Mouse (Mus musculus): ENCODE measurements around the gene Dido1.
"Not testable (repeated sequence)": the region's sequence is repeated elsewhere in the genome, so short reads cannot be mapped to it uniquely, and the experiment has no call there.

The Dido1 gene

DNA sequence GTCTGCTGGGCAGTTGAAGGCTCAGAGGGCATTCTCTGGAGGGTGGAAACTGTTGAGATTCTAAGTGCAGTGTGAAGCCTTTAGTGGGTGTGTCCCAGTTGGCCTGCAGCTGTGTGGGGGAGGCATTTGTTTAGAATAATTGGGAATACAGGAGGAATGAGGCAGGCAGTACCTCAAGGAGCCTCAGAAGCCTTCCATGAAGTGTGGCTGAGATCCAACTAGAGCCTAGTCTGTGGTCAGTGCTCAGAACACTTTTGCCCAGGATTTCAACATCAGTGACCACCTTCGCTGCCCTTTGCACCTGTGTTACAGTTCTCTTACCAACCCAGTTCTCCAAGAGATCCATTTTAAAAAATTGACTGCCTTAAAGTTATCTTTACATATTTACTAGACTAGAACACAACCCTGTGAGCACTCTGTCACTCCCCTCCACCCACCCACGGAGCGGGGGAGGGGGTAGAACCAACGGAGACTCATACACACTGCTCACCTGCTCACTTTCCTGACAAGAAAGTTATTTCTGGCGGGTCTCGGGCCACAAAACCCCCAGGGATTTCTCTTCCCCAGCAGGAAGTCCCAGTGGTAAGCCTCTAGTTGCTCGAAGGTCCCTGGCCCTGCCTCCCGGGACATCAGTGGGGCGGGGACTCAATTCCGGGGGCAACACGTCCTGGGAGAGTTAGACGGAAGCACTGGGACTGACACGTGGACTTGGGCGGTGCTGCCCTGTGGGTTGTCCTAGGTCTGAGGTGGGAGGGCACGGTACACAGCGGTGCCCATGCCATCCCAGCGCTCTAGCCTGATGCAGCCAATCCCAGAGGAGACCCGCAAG is 15.0 kb upstream of the Dido1 start, which contains the start of gene Slc17a9:
Slc17a9 (plus strand) TSS at position 679 of the 829 bp plus-strand sequence.
- DNase-seq (ENCODE audit: low spot score in 2 of 2): no peak

DNA sequence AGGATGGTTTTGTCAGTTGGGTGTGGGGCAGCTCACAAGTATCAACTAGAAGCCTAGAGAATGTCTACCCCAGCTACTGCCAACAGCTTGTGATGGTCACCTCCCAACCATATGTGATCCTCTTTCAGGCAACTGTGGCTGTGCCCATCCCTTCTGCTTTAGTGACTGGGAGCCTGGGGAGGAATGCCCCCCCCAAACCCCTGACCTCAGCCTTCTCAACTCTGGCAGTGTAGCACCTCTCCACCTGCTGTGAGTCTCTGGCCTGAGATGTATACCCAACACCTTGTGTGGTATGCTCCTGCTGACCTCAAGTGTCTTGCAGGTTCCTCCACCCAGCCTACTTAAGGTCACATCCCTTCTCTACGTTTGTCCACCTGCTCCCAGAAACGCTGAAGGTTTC is 14.1 kb upstream of the Dido1 start:
- no peak for DNase-seq (ENCODE audit: low spot score in 2 of 2)

DNA sequence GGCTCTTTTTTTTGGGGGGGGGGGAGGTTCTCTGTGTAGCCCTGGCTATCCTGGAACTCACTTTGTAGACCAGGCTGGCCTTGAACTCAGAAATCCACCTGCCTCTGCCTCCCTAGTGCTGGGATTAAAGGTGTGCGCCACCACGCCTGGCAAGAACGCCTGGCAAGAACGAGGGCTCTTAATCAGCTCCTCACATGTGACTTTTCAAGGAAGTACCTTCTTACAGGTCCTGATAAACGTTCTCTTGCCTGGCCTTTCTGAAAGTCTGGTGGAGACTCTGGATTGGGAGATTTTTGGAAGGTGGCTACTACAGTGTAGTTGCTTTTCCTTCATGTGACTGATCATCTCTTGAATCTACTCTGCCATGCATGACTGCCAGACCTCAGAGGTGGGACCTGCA is 12.9 kb upstream of the Dido1 start:
- DNase-seq (ENCODE audit: low spot score in 2 of 2): not testable (repeated sequence)

DNA sequence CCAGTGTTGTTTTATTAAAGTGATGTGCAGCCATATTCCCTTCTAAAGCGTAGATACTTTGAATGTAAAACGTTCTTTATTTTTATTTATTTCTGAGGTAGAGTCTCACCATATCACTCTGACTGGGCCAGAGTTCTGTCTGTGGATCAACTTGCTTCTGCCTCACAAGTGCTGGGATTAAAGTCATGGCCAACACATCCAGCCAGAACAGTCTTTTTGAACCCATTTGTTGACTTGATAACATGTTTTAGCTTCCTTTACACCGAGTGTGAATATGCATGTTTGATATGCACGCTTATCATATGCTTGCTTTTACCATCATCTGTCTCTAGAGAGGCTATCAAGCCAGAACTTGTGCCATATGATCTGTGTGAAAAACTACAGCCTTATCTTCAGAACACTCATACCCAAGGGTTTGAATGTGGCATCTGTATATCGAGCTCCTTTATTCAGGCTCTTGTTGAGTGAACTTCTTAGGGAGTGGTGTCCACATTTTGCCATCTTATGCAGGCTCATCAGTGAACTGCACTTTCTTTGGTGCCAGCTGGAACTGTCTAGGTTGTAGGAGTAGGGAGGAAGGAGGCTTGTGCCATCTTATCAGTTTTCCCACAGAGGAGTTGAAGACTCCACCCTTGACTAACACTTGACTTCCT is 2.4 kb upstream of the Dido1 start:
- no peak for DNase-seq (ENCODE audit: low spot score in 2 of 2)

DNA sequence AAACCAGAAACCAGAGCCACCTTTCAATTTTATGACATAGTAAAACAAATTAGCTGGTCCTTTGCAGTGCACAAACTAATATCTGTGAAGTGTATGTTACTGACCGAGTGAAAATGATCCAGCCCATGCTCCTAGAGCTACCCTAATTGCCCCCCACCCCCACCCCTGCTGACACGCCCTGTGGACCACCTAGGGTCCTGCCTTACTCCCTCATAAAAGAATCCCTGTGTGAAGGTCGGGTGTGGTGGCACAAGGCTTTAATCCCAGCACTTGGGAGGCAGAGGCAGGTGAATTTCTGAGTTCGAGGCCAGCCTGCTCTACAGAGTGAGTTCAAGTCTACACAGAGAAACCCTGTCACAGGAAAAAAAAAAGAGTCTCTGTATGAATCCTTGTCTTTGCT is 1.7 kb upstream of the Dido1 start:
- no peak for DNase-seq (ENCODE audit: low spot score in 2 of 2)

DNA sequence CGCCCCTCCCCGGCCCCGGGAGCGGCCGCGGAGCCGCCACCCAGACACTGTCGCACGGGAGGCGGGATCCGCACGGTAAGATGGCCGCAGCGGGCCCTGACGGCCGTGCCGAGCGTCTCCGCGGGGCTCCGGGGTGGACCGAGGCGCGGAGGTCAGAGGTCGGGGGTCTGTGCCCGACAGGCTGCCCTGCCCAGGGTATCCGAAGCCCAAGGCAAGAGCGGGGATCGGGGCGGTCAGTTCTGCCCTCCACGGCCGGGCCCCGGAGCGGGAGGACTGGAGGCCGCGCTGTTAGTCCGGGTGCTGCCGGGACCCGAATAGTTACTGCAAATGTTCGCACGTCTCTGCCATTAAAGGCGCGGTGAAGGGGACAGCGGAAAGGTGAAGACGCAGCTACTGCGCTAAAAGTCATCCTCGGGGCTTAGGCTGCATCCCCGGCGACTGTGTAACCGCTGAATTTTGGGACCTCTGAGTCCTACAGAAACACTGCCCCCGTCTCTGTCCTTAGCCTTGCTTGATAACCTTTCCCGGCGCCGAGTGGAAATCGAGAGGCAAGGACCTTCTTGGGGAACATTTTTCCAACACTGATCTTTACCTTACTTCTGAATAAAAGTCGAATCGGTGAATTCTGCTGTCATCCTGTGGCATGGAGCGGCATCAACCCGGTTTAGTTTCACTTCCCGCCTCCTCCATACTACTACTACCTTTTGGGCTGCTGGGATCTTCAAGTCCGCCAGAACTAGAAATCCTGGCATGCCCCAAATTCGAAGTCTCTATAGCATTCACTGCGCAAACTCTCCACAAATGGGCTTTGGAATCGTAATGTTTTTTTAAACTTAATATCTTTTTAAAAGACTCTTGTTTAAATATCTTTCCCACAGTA is 717 bp upstream of the Dido1 start:
- DNase-seq (ENCODE audit: low spot score in 2 of 2): no peak

DNA sequence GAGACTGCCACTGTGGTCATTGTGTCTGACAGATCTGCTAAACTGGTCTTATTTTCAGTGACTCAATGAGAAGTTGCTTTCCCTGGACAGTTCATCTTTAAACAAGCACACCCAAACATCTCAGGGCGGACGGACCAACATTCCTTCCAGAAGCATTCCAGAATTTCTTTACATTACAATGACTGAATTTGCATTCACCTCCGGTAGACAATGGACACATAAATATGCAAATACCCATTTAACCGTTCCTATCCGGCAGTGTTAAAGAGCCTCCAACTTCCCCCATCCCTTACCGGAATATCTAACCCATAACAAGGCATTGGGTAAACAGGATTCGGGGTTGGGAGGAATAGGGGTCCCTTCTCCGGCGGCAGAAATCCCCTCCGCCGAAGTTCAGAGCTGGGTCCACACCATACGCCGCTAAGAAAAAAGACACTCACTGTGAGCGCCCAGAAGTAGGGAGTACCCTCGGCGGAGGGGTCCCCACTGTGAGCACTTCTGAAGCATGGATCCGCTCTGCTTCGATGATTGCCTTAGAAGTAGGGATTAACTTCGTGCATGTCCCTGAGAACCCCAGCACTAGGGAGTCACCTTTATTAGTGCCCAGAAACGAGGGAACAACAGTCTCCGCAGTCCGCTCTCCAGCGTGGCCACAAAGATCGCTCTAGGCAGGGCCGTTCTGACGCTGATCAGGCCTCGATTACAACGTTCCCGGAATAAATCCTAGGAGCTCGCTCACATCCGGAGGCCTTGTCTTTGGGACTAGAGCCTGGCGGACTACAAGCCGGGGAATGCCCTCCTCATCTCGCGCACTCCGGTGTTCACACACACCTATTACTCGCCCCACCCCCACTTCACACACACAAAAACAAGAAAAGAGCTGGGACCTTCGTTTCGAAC is 526 bp downstream of the Dido1 start:
- no peak for DNase-seq (ENCODE audit: low spot score in 2 of 2)

DNA sequence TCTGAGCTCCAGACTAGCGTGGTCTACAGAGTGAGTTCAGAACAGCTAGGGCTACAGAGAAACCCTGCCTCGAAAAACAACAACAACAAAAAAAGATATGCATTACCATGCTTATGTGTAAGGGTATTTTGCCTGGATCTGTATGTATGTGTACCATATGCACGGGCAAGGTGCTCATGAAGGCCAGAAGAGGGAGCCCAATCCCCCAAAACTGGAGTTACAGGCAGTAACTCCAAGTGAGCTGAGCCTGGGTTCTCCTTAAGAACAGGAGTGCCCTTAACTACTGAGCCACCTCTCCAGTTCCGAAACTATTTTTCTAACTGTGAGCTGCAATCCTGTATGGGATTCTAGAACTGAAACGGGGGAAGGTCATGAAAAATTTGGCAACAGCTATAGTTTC is 3.8 kb downstream of the Dido1 start:
- DNase-seq (ENCODE audit: low spot score in 2 of 2): no peak

DNA sequence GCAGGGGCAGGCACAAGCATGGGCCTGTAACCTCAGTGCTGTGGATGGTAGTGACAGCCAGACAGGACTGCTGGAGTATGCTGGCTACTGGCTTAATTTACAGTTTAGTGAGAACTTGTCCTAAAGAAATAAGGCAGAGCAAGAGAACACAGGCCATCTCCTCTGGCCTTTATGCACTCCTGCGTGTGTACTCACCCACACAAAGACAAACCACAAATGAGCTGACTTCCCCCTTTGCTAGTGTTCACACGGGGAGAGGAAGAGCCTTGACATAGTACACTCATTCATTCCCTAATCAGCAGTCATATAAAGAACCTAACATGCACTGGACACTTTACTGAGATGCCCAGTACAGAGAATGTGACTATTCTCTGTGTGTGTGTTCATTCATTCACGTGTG is 4.7 kb downstream of the Dido1 start:
- no peak for DNase-seq (ENCODE audit: low spot score in 2 of 2)

DNA sequence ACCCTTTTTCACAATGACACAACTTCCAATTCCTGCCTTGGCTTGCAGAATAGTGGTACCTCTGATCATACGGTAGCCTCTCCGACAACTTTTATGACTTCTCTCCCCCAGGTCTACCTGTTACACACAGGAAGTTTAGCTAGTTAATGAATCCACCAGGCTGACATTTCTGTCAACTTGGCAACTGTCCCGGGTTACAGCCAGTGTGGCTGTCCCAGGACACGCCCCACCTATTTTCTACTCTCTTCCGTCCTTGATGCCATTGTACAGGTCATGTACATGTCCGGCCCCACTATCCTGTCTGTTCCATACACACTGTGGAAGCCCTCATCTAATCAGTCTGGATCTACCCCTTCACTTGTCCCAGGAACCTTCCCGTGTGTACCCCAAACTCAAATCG is 5.2 kb downstream of the Dido1 start:
- no peak for DNase-seq (ENCODE audit: low spot score in 2 of 2)

DNA sequence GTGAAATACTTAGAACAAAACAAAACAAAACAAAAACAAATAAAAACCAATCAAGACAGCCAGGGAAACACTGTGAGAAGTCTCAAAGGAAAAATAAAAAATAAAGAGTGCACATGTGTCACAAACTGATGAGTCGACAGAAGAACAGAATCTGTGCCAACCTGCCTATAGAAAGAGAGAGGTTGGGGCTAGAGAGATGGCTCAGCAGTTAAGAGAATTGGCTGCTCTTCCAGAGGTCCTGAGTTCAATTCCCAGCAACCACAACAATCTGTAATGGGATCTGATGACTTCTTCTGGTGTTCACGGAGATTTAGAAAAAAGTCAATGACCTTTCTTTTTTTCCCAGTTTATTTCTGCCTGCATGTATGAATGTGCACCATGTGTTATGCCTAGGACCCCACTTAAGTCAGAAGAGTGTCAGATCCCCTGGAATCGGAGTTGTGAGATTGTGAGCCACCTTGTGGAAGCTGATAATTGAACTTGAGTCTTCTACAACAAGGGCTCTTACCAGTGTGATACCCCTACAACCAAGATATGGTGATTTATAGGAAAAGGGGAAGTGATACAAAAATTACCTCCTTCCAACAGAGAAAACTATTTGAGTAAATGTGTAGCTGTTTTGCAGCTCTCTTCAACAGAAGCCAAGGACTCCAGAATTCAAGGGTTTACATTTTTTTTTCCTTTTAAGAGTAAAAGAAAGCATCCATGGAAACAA is 6.0 kb downstream of the Dido1 start:
- no peak for DNase-seq (ENCODE audit: low spot score in 2 of 2)

DNA sequence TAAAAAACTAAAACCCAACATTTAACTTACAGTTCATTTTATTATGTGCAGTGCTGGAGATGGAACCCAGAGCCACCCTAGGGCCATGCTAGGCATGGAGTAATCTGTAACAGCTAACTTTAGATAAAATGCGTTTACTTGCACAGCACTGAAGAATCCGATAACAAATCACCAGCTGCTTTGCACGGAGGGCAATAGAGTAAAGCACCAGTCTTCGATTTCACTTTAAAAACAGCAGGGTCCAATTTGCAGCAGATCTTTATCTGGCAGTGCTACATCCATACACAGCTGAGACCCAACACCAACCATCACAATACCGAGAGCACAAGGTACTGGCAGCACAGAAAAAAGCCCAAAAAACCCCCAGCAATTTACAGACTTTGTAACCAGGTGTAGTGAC is 6.6 kb downstream of the Dido1 start:
- DNase-seq (ENCODE audit: low spot score in 2 of 2): no peak

DNA sequence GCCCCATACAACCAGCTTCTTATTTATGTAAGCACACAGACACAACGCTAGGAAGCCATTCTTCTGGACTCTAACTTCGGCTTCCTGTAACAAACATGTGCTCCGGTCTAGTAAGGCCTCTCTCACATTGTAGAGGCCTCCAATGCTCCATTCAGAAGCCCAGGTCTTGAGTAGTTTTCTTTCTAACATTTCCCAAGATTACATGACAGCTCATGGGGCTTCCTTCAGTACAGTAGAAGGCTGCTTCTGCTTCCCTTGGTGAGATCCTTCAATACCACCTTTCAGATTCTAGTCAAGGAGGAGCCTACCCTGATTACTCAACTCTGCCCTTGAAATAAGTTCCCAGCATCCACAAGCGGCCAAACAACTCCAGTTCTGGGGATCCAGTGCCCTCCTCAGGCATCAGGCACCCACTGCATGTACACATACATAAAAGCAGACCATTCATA is 7.1 kb downstream of the Dido1 start:
- DNase-seq (ENCODE audit: low spot score in 2 of 2): no peak

DNA sequence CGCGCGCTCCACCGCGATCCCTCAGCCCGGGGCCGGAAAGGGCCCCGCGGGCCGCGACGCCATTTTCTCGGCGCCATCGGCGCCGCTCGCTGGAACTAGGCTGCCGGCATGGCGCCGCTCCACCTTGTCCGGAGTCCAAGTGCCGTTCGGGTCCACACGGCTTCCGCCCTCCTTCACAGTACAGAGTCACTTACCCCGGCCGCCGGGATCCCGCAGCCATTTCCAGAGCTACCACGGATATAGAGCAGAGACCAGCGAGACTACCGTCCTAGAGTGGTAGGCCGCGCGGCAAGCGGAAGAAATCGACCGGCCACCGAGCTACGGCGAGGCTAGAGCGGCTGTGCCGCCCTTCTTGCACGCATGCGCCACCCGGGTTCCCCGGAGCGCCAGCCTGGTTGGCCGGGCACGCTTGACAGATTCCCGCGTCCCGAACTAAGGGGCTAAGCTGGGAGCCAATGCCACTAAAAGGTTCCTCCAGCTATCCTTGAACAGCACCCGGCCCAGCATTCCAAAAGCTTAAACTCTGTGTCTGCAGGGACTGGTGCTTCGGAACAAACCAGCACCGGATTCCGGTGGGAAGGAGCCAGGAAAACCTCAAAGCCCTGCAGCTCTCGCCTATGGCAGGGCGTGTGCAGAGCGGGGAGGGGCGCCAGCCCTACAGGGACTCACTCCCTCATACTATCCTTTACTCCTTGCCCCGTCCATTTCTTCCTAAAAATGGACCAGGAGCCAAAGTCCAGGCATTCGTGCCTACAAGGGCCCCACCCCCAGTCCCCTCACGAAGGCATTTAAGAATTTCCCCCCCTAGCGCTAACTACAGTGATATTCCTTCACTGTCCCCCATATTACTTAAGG is 7.8 kb downstream of the Dido1 start:
- DNase-seq (ENCODE audit: low spot score in 2 of 2): peak; percentile 81 to 92

DNA sequence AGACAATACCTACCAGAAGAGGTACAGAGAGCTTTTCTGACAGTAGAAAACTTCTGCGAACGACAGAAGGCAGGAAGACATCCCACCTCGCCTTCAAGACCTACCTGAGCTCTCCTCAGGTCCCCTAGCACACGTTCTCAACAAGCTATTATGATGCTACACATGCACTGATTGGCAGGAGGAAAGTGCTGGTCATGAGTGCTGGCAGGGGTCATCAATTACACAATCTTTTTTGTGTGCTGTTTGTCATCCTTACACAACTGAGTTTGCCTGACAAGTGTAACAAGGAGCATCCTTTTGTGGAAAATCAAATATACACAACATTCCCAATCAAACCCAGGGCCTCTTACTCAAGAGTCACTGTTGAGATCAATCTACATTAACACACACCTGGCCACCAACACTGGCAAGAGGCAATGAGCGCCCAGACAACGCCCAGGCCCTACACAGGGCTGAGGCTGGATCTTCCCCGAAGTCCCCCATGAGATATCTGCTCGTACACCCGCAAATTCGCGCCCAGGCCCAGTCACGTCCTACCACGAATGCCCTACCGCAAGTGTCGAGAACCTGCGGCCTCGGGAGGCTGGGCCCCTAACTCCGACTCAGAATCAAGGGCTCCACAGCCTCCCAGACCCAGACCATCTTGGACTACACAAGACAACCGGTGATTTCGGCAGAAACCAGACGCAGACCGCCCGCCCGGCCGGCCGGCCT is 8.6 kb downstream of the Dido1 start:
- no peak for DNase-seq (ENCODE audit: low spot score in 2 of 2)

DNA sequence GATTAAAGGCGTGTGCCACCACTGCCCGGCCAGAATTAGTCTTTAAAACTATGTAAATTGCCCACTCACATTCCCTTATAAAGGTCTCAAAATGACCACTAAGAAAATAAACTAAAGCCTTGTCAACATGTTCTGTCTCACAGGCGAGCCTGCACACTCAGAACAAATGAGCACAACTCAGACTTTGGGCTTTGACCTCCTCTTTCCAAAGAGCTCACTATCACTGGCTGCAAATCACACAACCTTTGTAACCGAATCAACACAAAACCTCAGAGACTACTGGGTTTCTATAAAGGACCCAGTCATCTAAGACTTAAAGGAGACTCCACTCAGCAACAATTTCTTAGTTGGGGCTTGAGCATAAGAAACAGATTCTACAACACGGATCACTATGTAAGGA is 9.3 kb downstream of the Dido1 start:
- no peak for DNase-seq (ENCODE audit: low spot score in 2 of 2)

DNA sequence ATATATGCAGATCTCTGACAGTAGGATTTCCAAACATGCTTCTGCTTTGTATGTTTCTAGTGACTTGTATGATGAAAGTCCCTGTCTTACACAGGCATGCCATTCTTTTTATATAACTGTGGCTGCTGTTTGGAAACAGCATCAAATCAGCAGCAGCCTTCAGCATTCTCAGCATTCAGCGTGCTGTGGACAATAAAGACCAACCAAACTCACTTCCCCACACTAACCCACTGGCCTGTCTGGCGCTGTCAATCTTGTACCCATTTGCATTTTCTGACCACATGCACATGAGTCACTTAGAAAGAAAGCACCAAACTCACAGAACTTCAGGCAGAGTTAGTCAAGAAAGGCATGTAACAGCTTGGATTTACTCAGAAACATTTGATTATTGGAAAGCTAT is 14.6 kb downstream of the Dido1 start:
- no peak for DNase-seq (ENCODE audit: low spot score in 2 of 2)

DNA sequence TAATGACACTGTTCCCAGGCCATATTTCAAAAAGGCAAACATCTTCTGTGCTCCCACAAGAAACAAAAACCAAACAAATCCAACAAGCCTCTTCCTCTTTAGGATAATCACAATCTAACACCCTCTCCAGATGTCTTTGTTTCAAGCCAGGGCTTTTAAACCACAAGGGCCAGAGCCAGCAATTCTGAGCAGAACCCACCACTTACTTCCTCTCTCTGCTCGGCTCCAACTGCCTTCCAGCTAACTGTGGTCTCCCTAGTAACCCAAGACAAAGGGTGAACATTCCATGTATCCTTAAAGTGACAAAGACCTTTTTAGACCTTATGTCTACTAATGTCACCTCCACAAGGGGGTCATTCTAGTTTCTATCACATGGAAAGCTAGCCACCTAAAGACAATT is 17.2 kb downstream of the Dido1 start:
- DNase-seq (ENCODE audit: low spot score in 2 of 2): no peak

DNA sequence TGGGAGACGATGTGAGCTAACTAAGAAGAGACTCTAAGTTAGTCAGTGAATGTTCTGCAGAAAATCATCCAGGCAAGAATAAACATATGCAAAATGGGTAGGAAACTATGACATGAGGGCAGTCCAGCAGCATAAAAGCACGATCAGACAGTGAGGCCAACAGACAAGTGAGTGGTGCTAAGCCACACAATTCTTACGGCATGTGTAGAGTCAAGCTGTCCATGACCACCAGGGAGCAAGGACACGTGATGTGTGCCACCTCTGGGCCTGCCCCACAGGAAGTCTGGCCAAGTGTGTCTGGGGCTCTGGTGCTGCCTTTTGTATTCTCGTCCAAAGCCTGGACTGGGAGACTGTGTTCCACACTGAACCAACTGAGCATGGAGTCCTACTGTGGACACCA is 20.0 kb downstream of the Dido1 start:
- no peak for DNase-seq (ENCODE audit: low spot score in 2 of 2)
